In the genomic region with DNA sequence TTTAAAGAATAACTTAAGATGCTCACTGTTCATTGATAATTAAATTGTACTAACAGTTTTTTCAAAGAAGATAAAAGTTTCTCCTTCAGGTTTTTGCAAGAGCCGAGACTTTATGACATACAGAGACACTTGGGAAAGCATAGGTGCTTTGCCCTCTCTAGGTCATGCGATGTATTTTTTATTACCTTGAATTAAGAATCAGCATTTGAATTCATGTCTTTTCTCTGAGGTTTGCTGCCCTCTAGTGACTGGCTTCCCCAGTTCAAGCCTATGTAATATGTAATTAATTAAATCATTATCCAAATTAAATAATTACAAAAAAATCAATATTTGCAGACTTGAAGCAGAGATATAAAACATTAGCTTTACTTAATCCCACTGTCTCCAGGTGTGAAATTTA, we compare ENCODE assay signal across 8 mouse cellular contexts.
DNase-seq lines count a peak whose midpoint lies in the region; ATAC-seq and TF ChIP-seq lines count a peak whose summit lies in the region.

No protein-coding gene starts in this region.

- ATAC-seq in forebrain, embryonic 15.5 days (replicated peaks) = peak; percentile 75
- no peak for ATAC-seq in intestine, postnatal 0 days

- TF ChIP-seq POLR2A in CH12.LX (IDR thresholded peaks at IDR 0.05; ENCODE audit: low read depth, low read length) = no peak

- H3K4me3 ChIP-seq in heart, embryonic 10.5 days = no peak overlapping the region
- no peak overlapping the region for H3K4me3 ChIP-seq in CH12.LX (replicated peaks in 1 of 3; ENCODE audit: low read depth in 2 of 3, low read length in 2 of 3, poor library complexity in 1 of 3)
- H3K4me3 ChIP-seq in forebrain, embryonic 15.5 days = no peak overlapping the region
- no peak overlapping the region for H3K4me3 ChIP-seq in intestine, postnatal 0 days (ENCODE audit: low read depth, low read length)

- in situ Hi-C loops in CH12.LX (cut with MboI; ENCODE audit: low pct_ligation_motif_present, low pct_unique_long_range_greater_than_20kb, low sequenced_read_pairs) = no loop called here

- TF ChIP-seq RAD21 in CH12.LX (IDR thresholded peaks at IDR 0.05; ENCODE audit: low read depth, low read length) = peak; percentile 62

- H3K27me3 ChIP-seq in heart, embryonic 10.5 days (ENCODE audit: insufficient read depth, poor library complexity, severe bottlenecking) = no peaks in the 10 kb centered on the region
- H3K27me3 ChIP-seq in CH12.LX (replicated peaks) = no peaks in the 10 kb centered on the region
- no peaks in the 10 kb centered on the region for H3K27me3 ChIP-seq in forebrain, embryonic 15.5 days
- H3K27me3 ChIP-seq in intestine, postnatal 0 days (replicated peaks; ENCODE audit: control insufficient read depth, insufficient read depth, low read length) = no peaks in the 10 kb centered on the region

- peak in 1 of 2 experiments; percentile 55; a peak in 3 of 4 replicates for TF ChIP-seq CTCF in CH12.LX (conservative IDR thresholded peaks at IDR 0.05 in 1 of 2, IDR thresholded peaks at IDR 0.05 in 1 of 2; ENCODE audit: low read depth in 2 of 2, low read length in 2 of 2)
- peak; percentile 74 for TF ChIP-seq CTCF in intestine, postnatal 0 days (IDR thresholded peaks at IDR 0.05; ENCODE audit: low read depth)

- H3K9ac ChIP-seq in CH12.LX (ENCODE audit: insufficient read depth, low read depth) = no peak overlapping the region
- H3K9ac ChIP-seq in forebrain, embryonic 15.5 days (replicated peaks) = no peak overlapping the region
- H3K9ac ChIP-seq in intestine, postnatal 0 days (ENCODE audit: low read depth, low read length) = no peak overlapping the region

- no peak for DNase-seq in heart, embryonic 10.5 days (ENCODE audit: low spot score)
- no peak for DNase-seq in heart, adult 11 months
- peak; percentile 41 for DNase-seq in CH12.LX (ENCODE audit: extremely low read depth)
- peak; percentile 80 for DNase-seq in brain, adult 2 months (ENCODE audit: low read depth, low spot score)
- DNase-seq in lung, postnatal 10 days = peak; percentile 78
- no peak for DNase-seq in T-cell, adult 2 months (ENCODE audit: low spot score)

- no peak for TF ChIP-seq EP300 in CH12.LX (IDR thresholded peaks at IDR 0.05; ENCODE audit: low read length)

- 35% methylated on average over 2 of the region's 2 CpGs for WGBS in heart, embryonic 10.5 days
- WGBS in forebrain, embryonic 15.5 days = 35% methylated on average over 2 of the region's 2 CpGs
- WGBS in intestine, postnatal 0 days = 26% methylated on average over 2 of the region's 2 CpGs

- H3K27ac ChIP-seq in heart, embryonic 10.5 days = peak overlapping the region; percentile 65; the same call in 1 of the 2 replicates
- H3K27ac ChIP-seq in CH12.LX (ENCODE audit: insufficient read depth, low read depth) = no peak overlapping the region
- no peak overlapping the region for H3K27ac ChIP-seq in forebrain, embryonic 15.5 days (replicated peaks)
- H3K27ac ChIP-seq in intestine, postnatal 0 days (ENCODE audit: low read depth, low read length) = no peak overlapping the region

- no peak overlapping the region for H3K4me2 ChIP-seq in CH12.LX (ENCODE audit: insufficient read depth, low read depth, poor library complexity, severe bottlenecking)
- H3K4me2 ChIP-seq in forebrain, embryonic 15.5 days (replicated peaks) = no peak overlapping the region
- H3K4me2 ChIP-seq in intestine, postnatal 0 days (replicated peaks; ENCODE audit: low read depth) = no peak overlapping the region

- H3K4me1 ChIP-seq in heart, embryonic 10.5 days = peaks cover 2% of the 10 kb centered on the region; the same call in 1 of the 2 replicates
- no peaks in the 10 kb centered on the region for H3K4me1 ChIP-seq in CH12.LX (ENCODE audit: control insufficient read depth in 1 of 2, insufficient read depth in 2 of 2)
- no peaks in the 10 kb centered on the region for H3K4me1 ChIP-seq in forebrain, embryonic 15.5 days
- no peaks in the 10 kb centered on the region for H3K4me1 ChIP-seq in intestine, postnatal 0 days (replicated peaks; ENCODE audit: control insufficient read depth, insufficient read depth, low read length)

- H3K36me3 ChIP-seq in heart, embryonic 10.5 days = no peaks in the 10 kb centered on the region
- H3K36me3 ChIP-seq in CH12.LX (replicated peaks in 1 of 2; ENCODE audit: control insufficient read depth in 1 of 2, insufficient read depth in 1 of 2, low read length in 1 of 2) = no peaks in the 10 kb centered on the region
- H3K36me3 ChIP-seq in forebrain, embryonic 15.5 days = no peaks in the 10 kb centered on the region
- no peaks in the 10 kb centered on the region for H3K36me3 ChIP-seq in intestine, postnatal 0 days (ENCODE audit: control insufficient read depth, insufficient read depth)

- H3K79me2 ChIP-seq in CH12.LX (replicated peaks; ENCODE audit: control insufficient read depth, extremely low read depth, insufficient read depth, poor library complexity, severe bottlenecking) = no peaks in the 10 kb centered on the region

- dilution Hi-C loops in CH12.LX (cut with MboI; ENCODE audit: extremely low pct_ligation_motif_present, extremely low pct_unique_long_range_greater_than_20kb, low sequenced_read_pairs) = no loop called here

- H3K9me3 ChIP-seq in heart, embryonic 10.5 days = no peaks in the 10 kb centered on the region
- H3K9me3 ChIP-seq in CH12.LX (replicated peaks; ENCODE audit: low read length) = no peaks in the 10 kb centered on the region
- no peaks in the 10 kb centered on the region for H3K9me3 ChIP-seq in forebrain, embryonic 15.5 days
- H3K9me3 ChIP-seq in intestine, postnatal 0 days (ENCODE audit: control insufficient read depth) = no peaks in the 10 kb centered on the region

TF ChIP-seq in CH12.LX, 34 proteins besides CTCF, POLR2A, EP300 and RAD21:
- TF ChIP-seq PAX5 (IDR thresholded peaks at IDR 0.05; ENCODE audit: low read length) (no peak), MAFK (IDR thresholded peaks at IDR 0.05; ENCODE audit: insufficient replicate concordance, low read length) (no peak), SMC3 (IDR thresholded peaks at IDR 0.05; ENCODE audit: low read depth, low read length) (peak; percentile 33; the same call in 1 of the 2 replicates), POLR2AphosphoS2 (IDR thresholded peaks at IDR 0.05; ENCODE audit: low read depth, low read length) (no peak), E2F4 (IDR thresholded peaks at IDR 0.05; ENCODE audit: insufficient replicate concordance, low read depth, low read length) (no peak)

Comparison
In these comparisons a context has a peak if more than half of its experiments do, and no peak if none do; other contexts are left out.
1. DNase-seq: peak in CH12.LX (single experiment), brain, adult 2 months (single experiment) and lung, postnatal 10 days (single experiment); none in heart, embryonic 10.5 days (single experiment), heart, adult 11 months (single experiment) and T-cell, adult 2 months (single experiment).